Mouse (Mus musculus): ENCODE results near the gene Gm9945. TPM values are rescaled to one million over a fixed set of nuclear protein-coding genes. Genes with fewer than 3 reads are reported as not detected.

Gene Gm9945
- total and polyA plus RNA-seq, 3 experiments, result not detected

DNA sequence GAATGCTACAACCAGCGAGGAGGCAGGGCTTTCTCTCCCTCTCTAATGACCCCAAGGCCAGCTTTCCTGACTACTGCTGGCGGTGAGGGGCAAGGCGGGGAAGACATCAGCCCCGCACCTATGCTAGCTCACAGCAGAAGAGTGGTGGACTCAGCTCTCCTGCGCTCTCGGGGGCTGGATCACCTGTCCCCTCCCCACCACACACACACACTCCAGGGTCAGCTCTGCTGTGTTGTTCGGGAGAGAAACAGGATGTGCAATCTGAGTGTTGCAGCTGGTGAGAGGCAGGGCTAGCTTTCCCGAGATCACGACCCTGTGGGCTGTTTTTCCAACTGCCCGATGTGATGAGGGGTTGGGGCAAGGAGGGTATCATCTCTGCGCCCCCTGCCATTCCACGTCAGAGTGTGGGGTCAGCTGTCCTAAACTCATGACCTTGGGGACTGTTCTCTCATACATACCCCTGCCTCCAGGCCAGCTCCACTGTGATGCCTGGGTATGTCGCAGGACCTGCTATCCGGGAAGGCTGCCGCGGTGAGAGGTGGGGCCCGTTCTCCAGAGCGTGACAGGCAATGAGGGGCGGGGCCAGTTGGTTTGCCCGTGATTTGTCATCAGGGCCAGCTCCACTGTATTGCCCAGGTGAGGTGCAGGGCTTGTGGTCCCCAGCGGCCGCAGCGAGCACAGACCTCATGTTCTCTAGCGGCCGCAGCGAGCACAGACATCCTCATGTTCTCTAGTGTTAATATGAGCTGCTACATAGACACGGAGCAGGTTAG, 7.0 kb downstream of the Gm9945 start:
- H3K9ac ChIP-seq (ENCODE audit: insufficient read depth, low read depth), result no peak overlapping the region
- in situ Hi-C loops (cut with MboI; ENCODE audit: low pct_ligation_motif_present, low pct_unique_long_range_greater_than_20kb, low sequenced_read_pairs), result no loop called here
- H3K4me1 ChIP-seq (ENCODE audit: control insufficient read depth in 1 of 2, insufficient read depth in 2 of 2), result peaks cover 14 to 31% of the 10 kb centered on the region in 2 experiments

DNA sequence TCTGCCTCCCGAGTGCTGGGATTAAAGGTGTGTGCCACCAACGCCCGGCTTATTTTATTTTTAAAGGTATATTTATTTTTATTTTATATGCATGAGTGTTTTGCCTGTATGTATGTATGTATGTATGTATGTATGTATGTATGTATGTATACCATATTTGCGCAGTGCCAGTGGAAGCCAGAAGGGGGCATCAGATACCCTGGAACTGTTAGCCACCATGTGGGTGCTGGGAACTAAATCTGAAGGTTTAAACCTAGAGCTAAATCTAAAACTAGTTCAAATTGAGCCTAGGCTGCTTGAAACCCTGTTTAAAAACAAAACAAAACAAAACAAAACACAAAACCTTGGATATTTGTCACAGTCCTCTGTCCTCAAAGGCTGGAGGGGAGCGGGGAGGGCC, 9.0 kb downstream of the Gm9945 start:
- Histone ChIP-seq H3K9ac (ENCODE audit: insufficient read depth, low read depth) (no peak overlapping the region), H3K79me2 (replicated peaks; ENCODE audit: control insufficient read depth, extremely low read depth, insufficient read depth, poor library complexity, severe bottlenecking) (no peaks in the 10 kb centered on the region), H3K4me2 (ENCODE audit: insufficient read depth, low read depth, poor library complexity, severe bottlenecking) (no peak overlapping the region), H3K36me3 (replicated peaks in 1 of 2; ENCODE audit: control insufficient read depth in 1 of 2, insufficient read depth in 1 of 2, low read length in 1 of 2) (no peaks in the 10 kb centered on the region), H3K27ac (ENCODE audit: insufficient read depth, low read depth) (no peak overlapping the region), H3K4me1 (ENCODE audit: control insufficient read depth in 1 of 2, insufficient read depth in 2 of 2) (peaks cover 21 to 50% of the 10 kb centered on the region in 2 experiments), H3K9me3 (replicated peaks; ENCODE audit: low read length) (no peaks in the 10 kb centered on the region), H3K4me3 (replicated peaks in 1 of 3; ENCODE audit: low read depth in 2 of 3, low read length in 2 of 3, poor library complexity in 1 of 3) (no peak overlapping the region), H3K27me3 (replicated peaks) (no peaks in the 10 kb centered on the region)
- DNase-seq (ENCODE audit: extremely low read depth), result no peak
- in situ Hi-C loops (cut with MboI; ENCODE audit: low pct_ligation_motif_present, low pct_unique_long_range_greater_than_20kb, low sequenced_read_pairs), result no loop called here
- dilution Hi-C loops (cut with MboI; ENCODE audit: extremely low pct_ligation_motif_present, extremely low pct_unique_long_range_greater_than_20kb, low sequenced_read_pairs), result no loop called here
- TF ChIP-seq MAFK (IDR thresholded peaks at IDR 0.05; ENCODE audit: insufficient replicate concordance, low read length) (no peak), JUND (conservative IDR thresholded peaks at IDR 0.05; ENCODE audit: low read depth, low read length) (no peak), TBP (conservative IDR thresholded peaks at IDR 0.05; ENCODE audit: low read depth, low read length) (no peak), POLR2A (IDR thresholded peaks at IDR 0.05; ENCODE audit: low read depth, low read length) (no peak), ZMIZ1 (IDR thresholded peaks at IDR 0.05; ENCODE audit: low read depth, low read length) (no peak), GABPA (IDR thresholded peaks at IDR 0.05; ENCODE audit: insufficient replicate concordance, low read depth, low read length) (no peak), IRF4 (IDR thresholded peaks at IDR 0.05; ENCODE audit: low read depth, low read length) (no peak), UBTF (IDR thresholded peaks at IDR 0.05; ENCODE audit: low read depth, low read length) (no peak), MAZ (IDR thresholded peaks at IDR 0.05; ENCODE audit: low read depth, low read length) (no peak), USF2 (conservative IDR thresholded peaks at IDR 0.05; ENCODE audit: low read depth, low read length) (no peak), MEF2A (IDR thresholded peaks at IDR 0.05; ENCODE audit: borderline replicate concordance, low read depth, low read length) (no peak), ZNF384 (IDR thresholded peaks at IDR 0.05; ENCODE audit: low read depth, low read length) (no peak), NELFE (IDR thresholded peaks at IDR 0.05; ENCODE audit: low read depth, low read length) (no peak), ELF1 (IDR thresholded peaks at IDR 0.05; ENCODE audit: low read depth, low read length) (no peak), ETS1 (conservative IDR thresholded peaks at IDR 0.05; ENCODE audit: low read depth, low read length) (no peak), POLR2AphosphoS2 (IDR thresholded peaks at IDR 0.05; ENCODE audit: low read depth, low read length) (no peak), E2F4 (IDR thresholded peaks at IDR 0.05; ENCODE audit: insufficient replicate concordance, low read depth, low read length) (no peak), MYC (IDR thresholded peaks at IDR 0.05; ENCODE audit: low read depth, low read length) (peak; percentile 13; the same call in 1 of the 2 replicates), MAX (IDR thresholded peaks at IDR 0.05; ENCODE audit: low read length) (no peak), KAT2A (IDR thresholded peaks at IDR 0.05; ENCODE audit: insufficient replicate concordance, low read length) (no peak), CHD1 (IDR thresholded peaks at IDR 0.05; ENCODE audit: low read depth, low read length) (no peak), RAD21 (IDR thresholded peaks at IDR 0.05; ENCODE audit: low read depth, low read length) (peak; percentile 44), HCFC1 (IDR thresholded peaks at IDR 0.05; ENCODE audit: low read depth, low read length) (no peak), RCOR1 (conservative IDR thresholded peaks at IDR 0.05; ENCODE audit: low read depth, low read length) (no peak), ZC3H11A (IDR thresholded peaks at IDR 0.05; ENCODE audit: low read depth, low read length) (no peak), ZKSCAN1 (IDR thresholded peaks at IDR 0.05; ENCODE audit: borderline replicate concordance, low read depth, low read length) (no peak), JUN (IDR thresholded peaks at IDR 0.05; ENCODE audit: insufficient read depth, low read depth, low read length) (no peak), USF1 (IDR thresholded peaks at IDR 0.05; ENCODE audit: low read depth, low read length) (no peak), CTCF (conservative IDR thresholded peaks at IDR 0.05 in 1 of 2, IDR thresholded peaks at IDR 0.05 in 1 of 2; ENCODE audit: low read depth in 2 of 2, low read length in 2 of 2) (peak in 1 of 2 experiments; percentile 55; a peak in 2 of 4 replicates)

More for the DNA sequence above, 7.0 kb downstream of the Gm9945 start:
- H3K79me2 ChIP-seq (replicated peaks; ENCODE audit: control insufficient read depth, extremely low read depth, insufficient read depth, poor library complexity, severe bottlenecking), result no peaks in the 10 kb centered on the region
- peak overlapping the region; percentile 23 for H3K4me2 ChIP-seq (ENCODE audit: insufficient read depth, low read depth, poor library complexity, severe bottlenecking)
- dilution Hi-C loops (cut with MboI; ENCODE audit: extremely low pct_ligation_motif_present, extremely low pct_unique_long_range_greater_than_20kb, low sequenced_read_pairs), result no loop called here
- H3K9me3 ChIP-seq (replicated peaks; ENCODE audit: low read length), result no peaks in the 10 kb centered on the region
- no peaks in the 10 kb centered on the region for H3K27me3 ChIP-seq (replicated peaks)
- H3K27ac ChIP-seq (ENCODE audit: insufficient read depth, low read depth), result no peak overlapping the region
- peak; percentile 49 for DNase-seq (ENCODE audit: extremely low read depth)
- H3K36me3 ChIP-seq (replicated peaks in 1 of 2; ENCODE audit: control insufficient read depth in 1 of 2, insufficient read depth in 1 of 2, low read length in 1 of 2), result no peaks in the 10 kb centered on the region
- peak overlapping the region in 1 of 3 experiments; percentile 3 for H3K4me3 ChIP-seq (replicated peaks in 1 of 3; ENCODE audit: low read depth in 2 of 3, low read length in 2 of 3, poor library complexity in 1 of 3)
- TF ChIP-seq BHLHE40 (IDR thresholded peaks at IDR 0.05; ENCODE audit: low read depth, low read length) (peak; percentile 19; the same call in 1 of the 2 replicates), ELF1 (IDR thresholded peaks at IDR 0.05; ENCODE audit: low read depth, low read length) (no peak), JUND (conservative IDR thresholded peaks at IDR 0.05; ENCODE audit: low read depth, low read length) (no peak), CTCF (conservative IDR thresholded peaks at IDR 0.05 in 1 of 2, IDR thresholded peaks at IDR 0.05 in 1 of 2; ENCODE audit: low read depth in 2 of 2, low read length in 2 of 2) (peak in 1 of 2 experiments; percentile 10; a peak in 1 of 4 replicates), SMC3 (IDR thresholded peaks at IDR 0.05; ENCODE audit: low read depth, low read length) (0 out of 2 replicates have a peak, but pooled peaks have one; percentile 6), NRF1 (IDR thresholded peaks at IDR 0.05; ENCODE audit: low read depth, low read length) (no peak)

All from CH12.LX (cell line).